Mouse (Mus musculus): ENCODE measurements around the gene Pde4d.

Pde4d gene

GRCm38 (mm10) chr13:109902460-109902854 is 1452.7 kb downstream of the Pde4d start:
- CTCF ChIA-PET: interaction anchor here in 2 of 4 experiments (0.6 to 0.9 kb wide), 2 partner anchors 125 to 283 kb away, joined by 3 read pairs; no protein-coding TSS in a partner anchor

GRCm38 (mm10) chr13:109902855-109903763 is 1453.4 kb downstream of the Pde4d start:
- CTCF ChIA-PET: interaction anchor here in 3 of 4 experiments (0.6 to 0.9 kb wide), 6 partner anchors 20 to 125 kb away, joined by 3 to 5 read pairs (median 3); no protein-coding TSS in a partner anchor

More at GRCm38 (mm10) chr13:109902460-109902854, 1452.7 kb downstream of the Pde4d start:
- POLR2A ChIA-PET: interaction anchor here in 3 of 4 experiments (0.6 to 2.0 kb wide), 10 partner anchors 10 to 124 kb away, joined by 3 to 5 read pairs (median 4); no protein-coding TSS in a partner anchor

GRCm38 (mm10) chr13:109903764-109904510 is 1454.2 kb downstream of the Pde4d start:
- POLR2A ChIA-PET: interaction anchor here in 3 of 4 experiments (0.6 to 2.0 kb wide), 18 partner anchors 8 to 259 kb away, joined by 3 to 8 read pairs (median 4); no protein-coding TSS in a partner anchor
- CTCF ChIA-PET: interaction anchor here in 2 of 4 experiments (0.6 to 0.8 kb wide), 4 partner anchors 21 to 126 kb away, joined by 3 read pairs; no protein-coding TSS in a partner anchor

More at GRCm38 (mm10) chr13:109902855-109903763, 1453.4 kb downstream of the Pde4d start:
- POLR2A ChIA-PET: interaction anchor here in 3 of 4 experiments (0.6 to 2.0 kb wide), 22 partner anchors 9 to 258 kb away, joined by 3 to 8 read pairs (median 4); no protein-coding TSS in a partner anchor

DNA sequence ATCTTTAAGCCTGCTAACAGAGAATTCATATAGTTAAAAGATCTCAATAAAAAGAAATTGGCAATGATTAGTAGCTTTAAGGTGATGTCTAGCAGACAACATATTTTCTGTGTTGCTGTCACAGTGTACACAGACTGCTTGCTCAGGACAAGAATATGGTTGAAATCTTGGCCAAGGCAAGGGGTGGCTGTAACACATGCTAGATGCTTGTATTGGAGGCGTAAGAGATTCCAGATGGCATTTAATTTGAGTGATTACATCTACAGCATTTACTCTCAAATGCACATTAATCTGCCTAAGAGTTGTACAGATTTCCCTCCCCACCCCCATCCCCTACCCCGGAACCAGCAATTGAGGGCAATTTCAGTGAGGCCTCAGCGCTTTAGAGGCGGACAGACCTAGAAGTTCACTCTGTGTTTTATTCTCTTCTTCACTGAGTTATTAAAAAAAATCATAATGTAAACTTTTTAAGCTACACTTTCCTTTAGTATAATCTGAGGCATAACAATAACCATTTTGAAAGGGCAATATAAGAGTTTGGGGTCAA is 1456.7 kb downstream of the Pde4d start:
- ChIA-PET POLR2A (interaction anchor here in 2 of 4 experiments (0.7 to 1.5 kb wide), 8 partner anchors 9 to 158 kb away, joined by 3 to 5 read pairs (median 4); no protein-coding TSS in a partner anchor), CTCF (interaction anchor here in 1 of 4 experiments (1.5 kb wide), 1 partner anchor 16 kb away, joined by 5 read pairs; no protein-coding TSS in a partner anchor)

DNA sequence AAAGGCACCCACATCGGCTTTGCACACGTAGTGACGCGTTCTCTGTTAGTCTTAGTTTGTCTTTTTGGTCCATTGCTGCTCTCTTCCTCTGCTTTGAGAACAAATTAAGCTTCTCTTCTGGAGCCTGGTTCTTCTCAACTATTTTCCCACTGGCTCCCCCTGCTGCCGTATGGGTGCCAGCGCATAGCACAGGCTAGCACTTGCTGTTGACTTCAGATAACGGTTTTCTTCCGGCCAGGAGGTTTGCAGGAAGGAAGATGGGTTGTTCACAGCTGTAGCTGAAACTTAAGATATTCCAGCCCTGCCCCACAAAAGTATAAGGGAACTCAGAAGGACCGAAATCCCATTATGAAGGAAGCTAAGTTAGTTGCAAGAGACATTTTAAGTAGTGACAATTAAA is 1457.9 kb downstream of the Pde4d start:
- POLR2A ChIA-PET: interaction anchor here (0.5 to 2.3 kb wide), 23 partner anchors 8 to 241 kb away, joined by 3 to 11 read pairs (median 4); no protein-coding TSS in a partner anchor
- CTCF ChIA-PET: interaction anchor here (0.6 to 1.9 kb wide), 40 partner anchors 8 to 296 kb away, joined by 3 to 17 read pairs (median 4); no protein-coding TSS in a partner anchor

- ChIA-PET POLR2A (interaction anchor here in 3 of 4 experiments (0.5 to 2.3 kb wide), 11 partner anchors 10 to 174 kb away, joined by 3 to 11 read pairs (median 5); no protein-coding TSS in a partner anchor), CTCF (interaction anchor here (0.6 to 1.9 kb wide), 22 partner anchors 7 to 297 kb away, joined by 3 to 17 read pairs (median 4); no protein-coding TSS in a partner anchor)
Observed at GRCm38 (mm10) chr13:109908386-109908785, 1458.6 kb downstream of the Pde4d start.

DNA sequence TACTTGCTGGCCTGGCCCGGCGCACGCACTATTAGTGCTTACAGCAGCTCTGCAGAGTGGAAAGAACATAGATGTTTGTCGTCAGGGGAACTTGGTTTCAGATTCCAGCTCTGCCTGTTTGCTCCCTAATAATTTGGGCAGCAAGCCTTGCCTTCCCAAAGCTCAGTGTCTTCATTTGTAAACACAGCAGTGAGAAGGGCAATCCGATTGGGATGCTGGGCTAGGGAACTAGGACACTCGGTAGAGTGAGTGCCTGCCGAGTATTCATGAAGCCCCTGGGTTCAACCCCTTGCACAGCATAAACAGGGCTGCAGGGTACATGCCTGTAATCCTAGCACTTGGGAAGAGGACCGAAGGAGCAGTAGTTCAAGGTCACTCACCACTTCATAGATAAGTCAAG is 1459.4 kb downstream of the Pde4d start:
- ChIA-PET POLR2A (interaction anchor here in 3 of 4 experiments (0.5 to 2.3 kb wide), 4 partner anchors 9 to 174 kb away, joined by 3 to 11 read pairs (median 7); no protein-coding TSS in a partner anchor), CTCF (interaction anchor here in 3 of 4 experiments (0.6 to 1.9 kb wide), 6 partner anchors 10 to 134 kb away, joined by 3 to 17 read pairs (median 4); no protein-coding TSS in a partner anchor)

DNA sequence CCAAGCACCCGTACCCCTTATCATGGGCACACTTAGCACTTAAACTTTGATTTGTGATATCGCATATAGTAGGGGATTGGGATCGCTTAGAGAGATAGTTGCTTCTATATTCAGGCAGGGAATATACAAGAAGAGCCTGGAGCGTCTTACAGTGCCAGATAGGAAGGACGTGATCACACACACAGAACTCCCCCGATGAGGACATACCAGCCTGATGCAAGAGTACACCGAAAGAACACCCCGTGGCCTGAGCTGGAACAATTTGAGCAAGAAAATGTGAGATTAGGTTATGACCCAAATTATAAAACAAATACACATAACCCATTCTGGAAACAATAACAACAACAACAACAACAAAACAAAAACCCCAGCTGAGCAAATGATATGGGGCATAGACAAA is 1461.2 kb downstream of the Pde4d start:
- ChIA-PET POLR2A (interaction anchor here in 1 of 4 experiments (0.6 kb wide), 1 partner anchor 245 kb away, joined by 3 read pairs; no protein-coding TSS in a partner anchor), CTCF (interaction anchor here in 1 of 4 experiments (1.9 kb wide), 1 partner anchor 11 kb away, joined by 7 read pairs; no protein-coding TSS in a partner anchor)

DNA sequence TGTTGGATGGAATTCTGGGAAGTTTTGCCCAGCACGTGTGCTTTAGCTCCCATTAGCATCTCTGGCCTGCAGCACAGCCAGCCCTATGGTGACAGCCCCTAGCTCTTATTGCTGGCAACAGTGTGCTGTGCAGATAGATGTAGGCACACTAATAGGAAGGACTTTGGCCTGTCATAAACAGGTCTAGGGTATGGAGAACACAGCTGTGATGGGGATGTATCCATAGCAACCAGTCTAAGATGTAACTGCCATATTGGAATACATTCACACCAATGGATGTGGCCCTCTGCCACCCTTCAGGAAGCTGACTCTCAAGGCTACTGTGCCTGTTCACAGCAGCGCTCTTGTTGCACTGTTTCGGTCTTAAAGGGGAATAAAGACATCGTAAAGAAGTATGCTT is 1462.9 kb downstream of the Pde4d start:
- POLR2A ChIA-PET: interaction anchor here in 3 of 4 experiments (1.0 to 1.8 kb wide), 6 partner anchors 9 to 137 kb away, joined by 3 to 5 read pairs (median 4); no protein-coding TSS in a partner anchor
- CTCF ChIA-PET: interaction anchor here in 2 of 4 experiments (0.6 to 1.9 kb wide), 3 partner anchors 10 to 298 kb away, joined by 3 to 7 read pairs (median 4); no protein-coding TSS in a partner anchor

- CTCF ChIA-PET: interaction anchor here in 3 of 4 experiments (0.6 to 1.3 kb wide), 3 partner anchors 8 to 130 kb away, joined by 3 to 5 read pairs (median 3); no protein-coding TSS in a partner anchor
Observed at GRCm38 (mm10) chr13:109914246-109914645, 1464.5 kb downstream of the Pde4d start.

GRCm38 (mm10) chr13:109914846-109915245 is 1465.1 kb downstream of the Pde4d start:
- CTCF ChIA-PET: interaction anchor here in 3 of 4 experiments (0.6 to 1.3 kb wide), 3 partner anchors 7 to 388 kb away, joined by 3 to 5 read pairs (median 5); no protein-coding TSS in a partner anchor
- POLR2A ChIA-PET: interaction anchor here in 3 of 4 experiments (0.5 to 2.8 kb wide), 15 partner anchors 9 to 1201 kb away, joined by 3 to 18 read pairs (median 3); no protein-coding TSS in a partner anchor

More at GRCm38 (mm10) chr13:109914246-109914645, 1464.5 kb downstream of the Pde4d start:
- POLR2A ChIA-PET: interaction anchor here in 3 of 4 experiments (0.5 to 2.8 kb wide), 13 partner anchors 11 to 228 kb away, joined by 3 to 18 read pairs (median 3); no protein-coding TSS in a partner anchor

DNA sequence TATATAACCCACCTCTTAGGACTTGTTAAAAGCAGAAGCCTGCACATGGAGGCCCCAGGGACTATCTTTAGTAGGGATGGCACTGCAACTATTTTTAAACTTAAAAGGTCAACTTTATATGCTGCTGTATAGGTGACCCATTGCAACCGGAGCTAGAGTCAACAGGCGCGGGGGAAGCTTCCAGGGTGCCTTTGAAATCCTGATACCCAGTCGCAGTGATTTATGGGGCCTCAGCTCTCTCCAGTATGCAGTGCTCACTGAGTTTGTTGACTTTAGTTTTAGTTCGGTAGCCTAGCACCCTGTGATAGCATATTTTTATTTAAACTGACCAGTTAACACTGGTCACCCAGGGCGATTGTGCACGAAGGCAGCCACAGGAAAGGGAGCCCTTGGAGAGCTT is 1465.8 kb downstream of the Pde4d start:
- CTCF ChIA-PET: interaction anchor here (0.6 to 1.2 kb wide), 7 partner anchors 8 to 387 kb away, joined by 3 to 5 read pairs (median 4); no protein-coding TSS in a partner anchor
- POLR2A ChIA-PET: interaction anchor here in 3 of 4 experiments (0.7 to 2.8 kb wide), 9 partner anchors 8 to 1202 kb away, joined by 3 to 18 read pairs (median 4); no protein-coding TSS in a partner anchor

DNA sequence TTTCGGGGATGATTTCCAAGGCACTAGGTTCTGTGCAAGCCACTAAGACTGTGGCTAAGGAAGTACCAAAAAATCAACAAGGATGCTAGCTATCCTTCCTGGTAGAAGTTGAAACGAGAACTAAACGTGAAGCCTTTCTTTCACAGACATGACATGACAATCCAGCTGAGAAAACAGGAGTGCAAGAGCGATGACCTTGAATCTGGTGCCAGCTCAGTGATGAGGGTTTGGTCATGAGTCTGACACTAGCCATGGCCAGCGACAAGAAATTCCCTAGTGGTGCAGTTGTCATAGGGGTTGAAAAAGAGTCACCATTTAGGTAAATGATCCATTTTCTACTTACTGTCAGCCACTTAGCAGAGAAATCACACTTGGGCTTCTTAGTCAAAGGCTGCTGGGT is 1466.2 kb downstream of the Pde4d start:
- ChIA-PET POLR2A (interaction anchor here in 3 of 4 experiments (0.7 to 2.8 kb wide), 8 partner anchors 8 to 243 kb away, joined by 3 to 18 read pairs (median 4); no protein-coding TSS in a partner anchor), CTCF (interaction anchor here (0.6 to 1.2 kb wide), 6 partner anchors 8 to 103 kb away, joined by 3 to 5 read pairs (median 4); no protein-coding TSS in a partner anchor)

DNA sequence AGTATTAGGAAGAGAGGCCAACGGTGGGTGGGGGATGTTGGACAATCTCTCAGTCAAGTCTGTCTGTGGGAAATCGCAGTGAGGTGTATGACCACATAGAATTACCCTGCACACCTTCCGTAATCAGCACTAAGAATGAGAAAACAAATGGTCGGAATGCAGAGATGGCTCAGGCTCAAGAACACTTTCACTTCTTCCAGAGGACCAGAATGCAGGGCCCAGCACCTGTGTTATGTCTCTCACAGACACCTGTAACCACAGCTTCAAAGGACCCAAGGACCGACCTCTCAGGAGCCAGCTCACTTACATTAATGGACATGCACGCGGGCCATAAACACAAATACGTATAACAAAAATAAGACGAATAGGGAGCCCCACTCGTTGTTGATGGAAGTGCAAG is 1467.8 kb downstream of the Pde4d start:
- CTCF ChIA-PET: interaction anchor here in 1 of 4 experiments (2.0 kb wide), 1 partner anchor 10 kb away, joined by 9 read pairs; no protein-coding TSS in a partner anchor
- POLR2A ChIA-PET: interaction anchor here in 2 of 4 experiments (0.7 to 3.1 kb wide), 9 partner anchors 9 to 210 kb away, joined by 3 to 22 read pairs (median 4); no protein-coding TSS in a partner anchor

DNA sequence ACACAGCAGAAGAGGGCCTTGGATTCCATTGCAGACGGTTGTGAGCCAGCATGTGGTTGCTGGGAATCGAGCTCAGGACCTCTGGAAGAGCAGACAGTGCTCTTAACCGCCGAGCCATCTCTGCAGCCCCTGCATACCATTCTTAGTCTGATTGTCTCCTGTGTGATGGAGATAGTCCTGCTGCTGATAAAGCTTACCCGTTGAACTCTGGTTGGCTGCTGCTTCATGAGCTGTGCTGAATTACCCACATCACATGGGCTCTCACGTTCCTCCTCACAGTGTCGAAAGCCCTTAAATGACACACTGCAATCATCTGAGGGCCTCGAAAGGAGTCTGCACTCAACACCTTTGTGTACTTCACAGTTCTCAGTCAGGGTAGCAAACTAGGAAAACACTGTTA is 1468.9 kb downstream of the Pde4d start:
- ChIA-PET CTCF (interaction anchor here (0.6 to 2.0 kb wide), 6 partner anchors 9 to 464 kb away, joined by 3 to 9 read pairs (median 3); no protein-coding TSS in a partner anchor), POLR2A (interaction anchor here in 3 of 4 experiments (0.7 to 3.1 kb wide), 17 partner anchors 10 to 211 kb away, joined by 3 to 22 read pairs (median 4); no protein-coding TSS in a partner anchor)

DNA sequence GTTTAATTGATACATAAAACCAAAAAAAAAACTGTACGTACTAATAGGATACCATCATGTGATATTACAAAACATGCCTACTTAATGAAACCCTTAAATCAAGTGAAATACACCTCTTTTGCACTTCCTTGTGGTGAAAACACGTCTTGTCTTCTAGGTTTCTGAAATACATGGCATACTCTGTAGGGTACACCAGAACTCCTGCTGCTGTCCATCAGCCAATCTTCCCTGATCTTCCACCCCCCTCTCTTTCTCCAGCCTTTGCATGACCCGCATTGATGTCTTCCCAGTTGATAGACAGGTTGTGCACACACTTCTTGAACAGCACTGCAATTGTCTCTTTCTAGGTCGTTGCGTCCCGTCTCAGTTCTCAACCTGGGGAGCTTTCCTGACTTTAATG is 1470.5 kb downstream of the Pde4d start:
- POLR2A ChIA-PET: interaction anchor here in 3 of 4 experiments (0.7 to 3.1 kb wide), 4 partner anchors 82 to 100 kb away, joined by 3 to 22 read pairs (median 4); no protein-coding TSS in a partner anchor
- CTCF ChIA-PET: interaction anchor here in 1 of 4 experiments (0.6 kb wide), 1 partner anchor 817 kb away, joined by 3 read pairs; no protein-coding TSS in a partner anchor
